Mouse (Mus musculus) kidney, postnatal 14 days (tissue): Measurements from ENCODE around the gene Ttyh3.
A peak's percentile ranks its signal among the peaks of the same experiment; 100 is the strongest.

Experiments
- DNase-seq: peaks from one replicate; pipeline ENCODE4 v3.0.0; 2022; ENCODE audit warnings: mixed read lengths

The Ttyh3 gene

DNA sequence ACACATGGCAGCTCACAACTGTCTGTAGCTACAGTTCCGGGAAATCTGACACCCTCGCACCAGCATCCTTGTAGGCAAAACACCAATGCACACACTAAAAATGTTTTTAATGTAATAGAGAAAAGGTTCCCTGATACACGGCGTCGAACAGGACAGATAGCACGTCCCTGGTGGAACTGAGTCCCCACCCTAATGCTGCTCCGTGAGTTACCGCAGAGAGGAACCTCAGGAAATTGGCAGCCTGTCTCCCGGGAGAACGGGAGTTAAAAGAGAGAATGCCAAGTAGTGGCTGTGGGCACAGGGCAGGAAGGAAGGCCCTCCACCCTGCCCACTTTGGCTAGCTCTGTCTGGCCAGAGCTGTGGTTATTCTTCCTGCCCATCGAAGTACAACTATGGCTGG is 2.4 kb upstream of the Ttyh3 start:
- no peak for DNase-seq

DNA sequence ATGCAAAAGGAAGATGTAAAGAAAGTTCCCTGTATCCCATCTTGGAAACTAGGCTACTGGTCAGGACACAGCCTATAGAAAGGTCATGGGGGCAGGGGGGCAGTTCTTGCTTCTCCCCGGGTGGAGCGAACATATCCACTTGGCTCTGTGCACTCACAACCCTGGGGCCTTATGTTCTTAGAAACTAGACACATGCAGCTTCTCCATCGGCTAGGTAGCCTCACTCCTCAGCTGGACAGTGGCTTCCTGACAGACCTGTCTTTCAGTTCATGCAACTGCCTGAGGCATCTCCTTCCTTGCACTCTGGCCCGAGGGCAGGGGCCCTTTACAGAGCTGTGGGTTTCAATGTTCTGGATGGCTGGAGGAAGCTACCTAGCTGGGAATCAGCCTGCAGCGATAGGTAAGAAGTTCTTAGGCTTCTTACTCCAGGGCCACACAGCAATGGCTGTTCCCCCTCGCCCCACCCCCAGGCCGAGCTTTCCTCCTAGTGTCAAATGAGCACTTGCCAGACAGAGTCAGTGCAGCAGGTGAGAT is 1.1 kb upstream of the Ttyh3 start:
- DNase-seq: no peak

DNA sequence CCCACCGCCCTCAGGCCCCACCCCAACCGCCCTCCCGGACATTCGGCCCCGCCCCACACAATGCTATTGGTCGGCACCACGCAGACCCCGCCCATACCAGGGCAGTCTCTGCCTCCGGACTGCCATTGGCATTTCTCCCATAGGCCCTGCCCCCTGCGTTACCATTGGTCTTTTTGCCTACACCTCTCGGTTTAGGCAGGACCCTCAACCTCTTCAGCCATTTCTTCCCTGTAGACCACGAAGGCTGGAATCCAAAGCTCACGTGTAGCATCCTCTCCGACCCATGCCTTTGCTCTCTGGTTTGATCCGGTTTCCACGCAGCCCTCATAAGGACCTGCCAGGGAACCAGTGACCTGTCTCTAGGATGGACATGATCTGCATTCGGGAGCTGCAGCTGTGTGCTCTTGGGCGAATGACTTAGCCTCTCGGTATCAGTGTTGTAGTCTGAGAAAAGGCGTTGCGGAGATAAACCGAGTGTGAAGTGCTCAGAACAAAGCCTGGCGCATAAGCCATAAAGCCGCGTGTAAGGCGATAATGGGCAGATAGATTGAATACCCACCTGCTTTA is 353 bp upstream of the Ttyh3 start:
- peak; percentile 99 for DNase-seq

DNA sequence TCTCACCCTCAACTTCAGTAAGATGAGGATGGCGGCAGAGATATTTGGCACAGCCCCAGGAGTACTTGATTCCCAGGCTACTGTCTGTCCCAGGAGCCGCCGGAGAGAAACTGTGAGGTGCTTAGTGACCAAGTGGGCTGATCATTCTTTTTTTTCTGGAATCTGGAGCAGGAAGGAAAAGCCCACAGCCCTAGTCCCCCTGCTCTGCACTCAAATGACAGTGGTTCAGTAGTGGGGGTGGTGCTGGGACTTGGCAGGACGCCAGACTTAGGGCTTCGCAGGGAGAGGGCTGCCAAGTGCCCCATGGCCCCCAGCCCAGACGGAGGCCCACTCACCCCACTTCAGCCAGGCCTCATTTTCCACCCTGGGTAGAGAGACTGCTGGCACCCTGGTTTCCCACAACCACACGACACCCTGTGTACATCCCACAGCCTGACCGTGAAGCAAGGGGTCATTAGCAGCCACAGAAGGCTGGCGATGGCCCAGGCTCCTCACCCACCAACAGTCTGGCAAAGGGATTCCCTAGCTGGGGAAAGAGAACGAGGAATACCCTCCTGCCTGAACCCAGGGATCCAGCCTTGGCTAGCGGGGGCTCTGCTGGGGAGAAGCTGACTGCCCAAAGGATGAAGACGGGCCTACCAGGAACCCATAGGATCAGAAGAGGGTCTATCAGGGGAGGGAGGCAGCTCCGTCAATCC is 861 bp downstream of the Ttyh3 start:
- peak; percentile 72 for DNase-seq

DNA sequence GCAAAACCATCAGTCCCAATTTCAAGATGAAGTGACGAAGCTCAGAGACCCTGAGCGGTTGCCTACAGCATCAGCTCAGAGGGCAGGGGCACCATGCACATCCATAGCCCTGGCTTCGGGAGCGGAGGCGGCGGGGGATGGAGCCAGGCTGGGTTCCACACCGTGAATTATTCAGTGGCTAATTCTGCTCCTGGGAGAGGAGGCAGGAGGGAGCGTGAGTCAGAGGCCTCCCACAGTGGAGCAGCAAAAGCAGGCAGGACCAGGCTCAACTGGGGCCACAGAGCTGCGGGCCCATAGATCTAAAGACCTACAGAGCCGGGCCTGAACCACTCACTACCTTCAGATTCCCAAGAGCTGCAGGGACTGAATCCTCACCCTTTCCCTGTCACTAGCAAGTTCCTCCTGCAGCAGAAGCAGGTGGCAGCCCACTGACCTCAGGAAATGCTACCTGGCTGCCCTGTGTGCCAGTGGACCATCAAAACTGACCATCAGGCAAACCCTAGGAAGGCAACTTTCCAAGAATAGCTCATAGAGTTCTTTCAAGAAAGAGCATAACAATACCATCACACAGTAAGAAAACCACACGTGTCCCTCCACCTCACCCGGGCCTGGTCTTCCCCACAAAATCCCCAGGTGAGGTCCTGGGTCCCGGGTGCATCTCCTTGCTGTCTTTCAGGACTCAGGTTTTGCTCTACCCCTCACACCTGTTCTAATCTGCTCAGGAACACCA is 1.6 kb downstream of the Ttyh3 start:
- DNase-seq: no peak

DNA sequence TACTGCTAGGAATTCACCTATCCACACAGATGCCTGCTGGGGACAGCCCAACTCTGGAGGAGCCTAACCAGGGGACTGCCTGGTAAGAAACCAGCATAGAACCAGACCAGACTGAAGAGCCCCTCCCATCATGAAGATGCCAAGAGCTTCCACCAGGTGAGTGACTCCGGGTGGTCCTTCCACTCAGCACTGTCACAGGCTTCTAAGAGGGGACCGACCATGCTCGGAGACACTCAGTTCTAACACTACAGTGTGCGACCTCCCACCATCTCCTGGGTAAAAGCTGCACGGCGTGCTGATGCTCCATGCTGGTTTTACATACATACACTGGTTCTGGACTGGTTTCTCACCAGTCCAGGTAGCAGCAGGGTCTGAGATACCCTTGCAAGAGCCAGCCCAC is 2.7 kb downstream of the Ttyh3 start:
- no peak for DNase-seq

DNA sequence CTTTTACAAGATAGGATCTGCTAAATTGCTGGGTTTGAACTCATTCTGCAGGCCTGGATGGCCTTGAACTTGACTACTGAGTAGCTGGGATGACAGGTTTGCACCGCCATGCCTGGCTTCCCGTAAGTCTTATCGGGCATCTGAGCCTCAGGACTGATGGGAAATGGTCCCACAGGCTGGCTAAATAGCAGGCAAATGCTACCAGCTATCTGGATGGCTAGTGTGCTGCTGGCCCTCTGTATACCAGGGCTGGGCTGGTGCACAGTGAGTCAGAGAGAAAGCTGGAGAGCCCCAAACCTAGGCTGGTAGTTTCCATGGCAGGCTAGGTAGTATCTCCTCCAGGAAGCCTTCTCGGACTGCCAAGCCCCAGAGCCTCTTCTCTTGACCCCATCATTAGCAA is 3.4 kb downstream of the Ttyh3 start:
- DNase-seq: no peak

DNA sequence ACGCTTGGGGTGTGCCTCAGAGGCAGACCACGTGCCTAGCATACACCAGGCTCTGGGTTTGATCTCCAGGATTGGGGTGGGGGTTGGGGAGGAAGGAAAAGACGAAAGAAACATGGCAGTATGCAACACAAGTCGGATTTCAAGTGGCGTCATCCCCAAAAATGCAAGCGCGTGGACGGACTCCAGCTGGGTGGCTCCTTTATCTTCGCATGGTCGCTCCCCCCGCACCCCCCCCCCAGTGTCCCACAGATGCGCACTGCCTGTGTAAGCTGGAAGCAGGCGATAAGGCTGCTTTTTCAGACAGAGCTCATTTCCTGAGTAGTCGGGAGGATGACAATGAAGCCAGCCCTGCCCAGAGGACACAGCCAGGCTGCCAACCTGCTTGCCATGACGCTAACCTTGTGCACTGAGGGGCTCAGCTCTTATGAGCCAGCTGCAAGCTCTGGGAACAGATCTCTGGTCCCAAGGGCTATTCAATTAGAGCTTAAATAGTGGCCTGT is 4.1 kb downstream of the Ttyh3 start:
- peak; percentile 65 for DNase-seq

DNA sequence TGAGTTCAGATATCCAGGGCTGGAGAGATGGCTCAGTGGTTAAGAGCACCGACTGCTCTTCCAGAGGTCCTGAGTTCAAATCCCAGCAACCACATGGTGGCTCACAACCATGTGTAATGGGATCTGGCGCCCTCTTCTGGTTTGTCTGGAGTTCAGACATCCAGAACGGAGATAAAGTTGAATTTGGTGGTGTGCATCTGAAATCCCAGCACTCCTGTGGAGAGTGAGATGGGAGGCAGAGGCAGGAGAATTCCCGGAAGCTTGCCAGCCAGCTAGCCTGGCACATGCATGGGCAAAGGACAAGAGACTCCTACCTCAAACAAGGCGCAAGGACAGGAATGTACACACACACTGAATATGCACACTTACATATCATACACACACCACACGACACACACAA is 4.6 kb downstream of the Ttyh3 start:
- DNase-seq: no peak

DNA sequence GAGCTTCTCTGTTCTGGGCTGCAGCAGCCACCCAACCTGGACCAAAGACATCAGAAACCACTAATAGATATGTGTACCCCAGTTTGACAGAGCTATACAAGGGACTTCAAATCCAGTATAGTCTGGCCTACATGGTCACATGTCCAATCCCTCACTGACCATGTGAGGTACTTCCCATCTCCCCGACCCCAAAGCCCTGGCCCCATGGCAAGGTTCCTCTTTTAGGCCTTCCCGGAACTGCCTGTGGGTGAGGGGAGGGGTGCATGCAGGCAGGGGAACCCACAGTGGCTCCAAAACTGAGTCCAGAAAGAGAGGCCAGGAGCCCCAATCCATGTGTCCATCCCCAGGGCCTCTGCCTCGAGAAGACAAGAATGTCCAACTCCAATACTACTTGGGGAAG is 6.8 kb downstream of the Ttyh3 start:
- no peak for DNase-seq

DNA sequence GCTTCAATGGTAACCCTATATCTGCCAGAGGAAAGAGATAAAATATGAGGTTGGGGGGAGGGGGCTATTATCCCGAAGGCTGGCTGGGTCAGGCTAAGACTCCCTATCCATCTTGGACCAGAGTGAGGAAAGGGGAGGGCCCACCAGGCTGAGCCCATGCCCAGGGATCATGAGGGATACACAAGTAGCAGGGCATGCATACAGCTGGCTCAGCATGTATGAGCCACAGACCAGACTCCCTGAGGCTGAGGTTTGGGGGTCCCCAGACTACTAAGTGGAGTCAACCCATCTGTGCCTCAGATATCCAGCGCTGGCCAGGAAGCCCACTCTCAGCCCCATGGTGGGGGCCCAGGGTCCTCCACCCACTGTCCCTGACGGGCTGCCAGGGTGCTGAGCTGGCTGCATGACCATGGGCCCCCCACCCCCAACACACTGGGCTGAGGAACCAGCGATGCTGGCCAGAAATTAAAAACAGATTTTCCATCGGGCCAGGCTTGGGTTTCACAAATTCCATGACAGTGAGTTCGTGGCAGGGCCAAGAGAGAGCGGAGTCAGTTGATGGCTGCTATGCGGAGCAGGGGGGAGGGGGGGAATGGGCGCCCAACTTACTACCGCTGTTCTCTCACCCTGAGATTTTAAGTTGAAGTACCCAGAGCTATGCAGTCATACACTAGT is 7.4 kb downstream of the Ttyh3 start:
- DNase-seq: no peak

DNA sequence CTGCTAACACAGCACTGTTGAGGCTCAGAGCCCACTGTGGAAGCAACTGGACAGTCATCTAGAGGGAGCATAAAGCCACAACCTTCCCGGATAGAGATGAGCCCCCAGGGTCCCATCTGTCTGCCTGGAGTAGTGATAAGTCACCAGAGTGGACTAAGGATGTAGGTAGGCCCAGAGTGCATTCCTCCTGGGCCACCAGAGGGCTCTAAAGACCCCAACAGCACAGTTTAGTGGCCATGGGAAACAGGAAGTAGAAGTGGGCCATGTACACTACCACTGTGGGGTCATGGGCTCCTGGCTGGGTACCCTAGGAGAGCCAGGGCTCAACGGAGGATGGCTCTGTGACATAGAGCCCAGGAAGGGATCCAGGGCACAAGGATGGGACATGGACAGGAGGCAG is 8.0 kb downstream of the Ttyh3 start:
- DNase-seq: no peak

DNA sequence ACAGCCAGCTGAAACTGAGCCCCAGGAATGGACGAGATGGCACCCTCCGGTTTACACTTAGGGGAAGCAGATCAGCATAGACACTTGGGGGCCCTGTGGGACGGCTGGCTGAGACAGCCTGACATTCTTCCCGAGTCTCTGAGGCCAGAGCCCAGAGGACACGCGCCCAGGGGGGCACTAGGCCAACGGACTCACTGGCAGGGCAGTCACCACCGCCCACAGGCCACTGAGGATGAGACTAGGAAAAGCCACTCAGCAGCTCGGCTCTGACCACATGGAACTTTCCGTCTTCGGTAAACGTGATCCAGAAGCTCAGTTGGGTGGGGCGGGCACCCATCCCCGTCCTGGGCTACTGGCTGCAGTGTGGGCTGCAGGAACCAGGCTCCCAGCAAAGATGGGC is 9.0 kb downstream of the Ttyh3 start:
- no peak for DNase-seq

DNA sequence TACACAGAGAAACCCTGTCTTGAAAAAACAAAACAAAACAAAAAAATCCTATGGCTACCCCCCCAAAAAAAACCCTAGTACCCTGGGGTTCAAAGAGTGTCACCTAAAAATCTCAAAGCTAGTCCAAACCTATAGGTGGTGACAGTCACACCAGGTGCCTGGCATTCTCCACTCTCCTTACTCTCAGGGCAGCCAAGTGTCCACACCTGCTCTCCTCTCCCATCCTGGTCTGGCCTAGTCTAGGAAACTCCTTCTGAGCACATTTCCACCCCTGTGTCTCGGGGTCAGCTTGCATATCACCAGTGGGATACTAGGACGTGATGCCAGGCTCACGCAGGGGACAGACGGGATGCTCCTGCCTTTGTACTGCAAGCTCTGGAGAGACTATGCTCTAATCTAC is 9.5 kb downstream of the Ttyh3 start:
- DNase-seq: no peak

DNA sequence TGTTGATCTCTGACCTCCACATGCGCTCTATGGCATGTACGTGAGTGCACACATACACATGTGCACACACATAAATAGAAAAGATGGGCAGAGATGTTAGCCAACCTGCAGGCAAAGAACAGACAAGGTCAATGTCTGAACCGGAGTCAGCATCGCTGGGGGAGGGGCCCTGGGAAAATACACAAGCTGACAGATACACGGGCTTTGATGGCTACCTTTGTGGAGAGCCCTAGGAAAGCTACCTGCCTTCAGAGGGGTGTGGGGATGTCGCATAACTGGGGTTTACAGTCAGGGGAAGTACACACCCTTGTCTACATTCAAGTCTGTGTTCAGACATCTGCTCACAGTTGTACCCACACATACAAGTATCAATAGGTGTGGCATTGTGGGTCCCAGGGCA is 10.3 kb downstream of the Ttyh3 start:
- DNase-seq: no peak

DNA sequence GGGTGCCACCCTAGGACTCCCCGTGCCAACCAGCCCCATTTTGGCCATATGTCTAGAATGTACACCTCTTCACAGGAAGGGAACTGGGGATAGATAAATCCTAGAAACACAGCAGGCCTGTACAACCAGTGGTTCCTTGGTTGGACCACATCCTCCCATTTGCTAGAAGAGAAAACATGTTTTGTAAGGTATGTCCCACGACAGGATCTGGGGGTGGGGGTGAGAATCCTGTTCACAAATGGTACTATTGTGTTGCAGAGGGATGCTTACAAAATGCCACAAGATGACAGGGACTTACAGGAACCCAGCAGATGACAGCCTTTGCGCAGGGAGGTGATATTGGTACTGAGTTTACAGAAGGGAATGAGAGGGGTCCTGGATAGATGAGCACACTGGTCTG is 10.8 kb downstream of the Ttyh3 start:
- no peak for DNase-seq

DNA sequence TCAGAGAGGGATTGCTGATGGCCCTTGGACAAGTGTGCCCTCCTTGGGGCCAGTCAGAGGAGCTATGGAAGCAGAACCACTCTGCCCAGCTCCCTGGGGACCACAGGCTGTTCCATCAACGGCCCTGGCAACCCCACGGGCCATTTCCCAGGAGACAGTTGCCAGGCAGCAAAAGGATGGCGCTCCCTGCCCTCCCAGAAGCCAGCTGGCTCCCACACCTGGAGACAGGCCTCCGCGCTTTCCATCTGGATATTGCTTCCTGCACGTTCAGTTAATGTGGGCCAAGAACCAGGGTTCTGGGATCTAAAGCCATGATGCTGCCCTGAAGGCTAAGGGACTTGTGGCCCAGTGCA is 11.8 kb downstream of the Ttyh3 start:
- peak; percentile 37 for DNase-seq

DNA sequence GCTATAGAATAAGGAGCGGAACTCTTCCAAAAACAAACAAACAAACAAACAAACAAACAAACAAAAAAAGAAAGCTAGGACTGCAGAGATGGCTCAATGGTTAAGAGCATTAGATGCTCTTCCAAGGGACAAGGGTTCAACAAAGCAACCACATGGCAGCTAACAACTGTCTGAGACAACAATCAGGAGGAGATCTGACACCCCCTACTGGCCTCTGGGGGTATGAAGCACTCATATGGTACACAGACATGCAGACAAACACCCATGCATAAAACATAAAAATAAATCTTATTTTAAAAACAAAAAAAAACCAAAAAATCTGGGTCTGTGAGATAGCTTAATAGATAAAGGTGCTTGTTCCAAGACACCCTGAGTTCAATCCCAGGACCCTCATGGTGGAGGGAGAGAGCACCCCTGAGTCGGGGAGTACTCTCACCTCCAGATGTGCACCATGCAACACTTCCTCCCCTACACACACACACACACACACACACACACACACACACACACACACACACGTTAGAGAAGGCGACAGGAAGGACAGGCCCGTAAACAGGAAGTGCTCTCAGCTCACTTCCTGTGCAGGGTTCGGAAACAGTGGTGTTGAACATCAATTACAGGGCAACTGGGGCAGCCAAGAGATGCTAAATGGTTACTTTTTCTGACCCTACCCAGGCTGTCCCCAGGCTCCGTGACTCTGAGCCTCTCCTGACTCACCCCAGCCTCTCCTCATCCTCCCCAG is 12.3 kb downstream of the Ttyh3 start:
- peak; percentile 61 for DNase-seq

DNA sequence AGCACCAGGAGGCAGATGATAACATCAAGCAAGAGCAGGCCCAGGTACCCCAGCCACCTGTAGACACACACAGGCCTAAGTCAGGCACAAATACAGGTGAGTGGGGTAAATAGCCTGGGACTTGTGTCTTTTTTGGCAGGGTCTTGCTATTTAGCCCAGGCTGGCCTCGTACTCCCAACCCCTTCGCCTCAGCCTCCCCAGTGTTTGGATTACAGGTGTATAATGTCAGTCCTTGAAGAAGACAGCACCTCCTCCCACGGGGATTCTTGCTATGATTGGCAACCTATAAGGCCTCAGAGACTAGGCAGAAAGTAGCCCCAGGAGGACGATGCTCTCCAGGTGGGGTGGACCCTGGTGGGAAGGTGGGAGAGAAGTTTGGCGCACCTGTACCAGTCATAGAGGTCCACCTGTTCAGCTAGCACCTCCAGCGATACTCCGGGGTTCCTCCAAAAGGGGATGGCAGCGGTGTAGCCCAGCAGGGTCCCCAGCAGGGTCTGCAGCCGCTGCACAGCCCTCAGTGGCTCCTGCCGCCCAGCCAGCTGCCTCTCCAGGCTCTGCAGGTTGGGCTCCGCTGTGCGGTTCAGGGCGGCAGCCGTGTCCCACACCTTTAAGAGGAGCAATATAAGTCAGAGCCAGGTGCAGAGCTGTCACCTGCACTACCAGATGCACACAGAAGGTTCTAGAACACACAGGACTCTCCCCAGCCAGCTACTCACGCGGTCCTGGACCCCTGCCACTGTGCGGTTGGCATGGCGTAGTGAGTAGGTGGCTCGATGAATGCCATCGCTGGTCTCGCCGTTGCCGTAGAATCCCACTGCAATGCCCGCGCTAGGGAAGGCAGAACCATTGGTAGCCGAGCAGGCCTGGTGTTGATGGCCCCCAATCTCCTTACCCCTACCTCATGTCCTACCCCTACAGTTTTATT is 13.8 kb downstream of the Ttyh3 start:
- no peak for DNase-seq

DNA sequence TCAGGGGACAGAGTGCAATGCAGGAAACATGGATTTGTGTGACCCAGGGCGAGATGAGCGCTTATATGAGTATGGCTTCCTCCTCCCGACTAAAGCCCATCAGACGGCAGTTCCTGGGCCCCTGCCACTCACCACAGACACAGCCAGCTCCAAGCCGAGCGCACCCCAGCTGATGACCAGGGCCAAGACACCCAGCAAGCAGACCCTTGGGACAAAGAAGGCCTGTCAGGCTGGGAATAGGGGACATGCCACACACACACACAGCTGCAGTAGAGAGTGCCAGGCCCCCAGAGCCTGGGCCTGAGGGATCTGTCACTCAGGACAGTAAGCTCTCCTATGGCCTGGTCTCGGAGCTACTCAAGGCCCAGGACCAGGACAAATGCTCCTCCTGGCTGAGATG is 15.4 kb downstream of the Ttyh3 start:
- no peak for DNase-seq

DNA sequence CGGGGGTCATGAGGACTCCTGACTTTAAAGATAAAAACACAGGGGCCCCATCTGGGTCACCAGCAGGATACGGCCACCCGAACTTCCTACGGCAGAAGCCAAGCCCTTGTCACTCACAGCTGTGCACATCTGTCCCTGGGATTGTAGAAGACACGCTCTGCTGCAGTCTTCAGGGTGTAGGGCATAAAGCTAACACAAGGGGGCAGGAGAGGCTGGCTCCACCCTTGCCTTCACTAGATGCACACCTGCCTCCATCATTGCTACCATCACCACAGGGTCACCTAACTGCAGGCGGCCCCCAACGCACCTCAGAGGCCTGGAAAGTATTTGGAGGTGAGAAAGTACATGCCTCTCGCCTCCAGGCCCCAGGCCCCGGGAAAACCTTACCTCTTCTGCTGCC is 19.8 kb downstream of the Ttyh3 start:
- no peak for DNase-seq

DNA sequence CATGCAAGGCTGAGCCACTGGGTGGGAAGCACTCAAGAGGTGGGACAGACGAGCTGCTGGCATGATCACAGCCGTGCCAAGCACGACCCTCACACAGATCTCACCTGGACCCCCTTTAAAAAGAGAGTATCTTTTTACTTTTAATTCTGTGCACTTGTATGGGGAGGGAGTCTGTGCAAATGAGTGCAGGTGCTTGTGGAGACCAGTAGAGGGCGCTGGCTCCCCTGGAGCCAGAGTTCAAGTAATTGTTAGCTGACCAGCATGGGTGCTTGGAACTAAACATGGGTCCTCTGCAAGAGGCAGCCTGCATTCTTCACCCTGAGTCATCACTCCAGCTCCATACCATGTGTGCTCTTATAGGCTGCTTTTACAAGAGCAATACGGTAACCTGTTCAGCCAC is 21.3 kb downstream of the Ttyh3 start:
- no peak for DNase-seq
